Mouse (Mus musculus) forelimb bud, embryonic 11.5 days (tissue): ENCODE results near the gene Mrpl20.

Source experiments
- DNase-seq: peaks from one replicate; pipeline ENCODE4 v3.0.0-alpha.2; 2012; ENCODE audit warnings: low read depth, low spot score

Gene Mrpl20

DNA sequence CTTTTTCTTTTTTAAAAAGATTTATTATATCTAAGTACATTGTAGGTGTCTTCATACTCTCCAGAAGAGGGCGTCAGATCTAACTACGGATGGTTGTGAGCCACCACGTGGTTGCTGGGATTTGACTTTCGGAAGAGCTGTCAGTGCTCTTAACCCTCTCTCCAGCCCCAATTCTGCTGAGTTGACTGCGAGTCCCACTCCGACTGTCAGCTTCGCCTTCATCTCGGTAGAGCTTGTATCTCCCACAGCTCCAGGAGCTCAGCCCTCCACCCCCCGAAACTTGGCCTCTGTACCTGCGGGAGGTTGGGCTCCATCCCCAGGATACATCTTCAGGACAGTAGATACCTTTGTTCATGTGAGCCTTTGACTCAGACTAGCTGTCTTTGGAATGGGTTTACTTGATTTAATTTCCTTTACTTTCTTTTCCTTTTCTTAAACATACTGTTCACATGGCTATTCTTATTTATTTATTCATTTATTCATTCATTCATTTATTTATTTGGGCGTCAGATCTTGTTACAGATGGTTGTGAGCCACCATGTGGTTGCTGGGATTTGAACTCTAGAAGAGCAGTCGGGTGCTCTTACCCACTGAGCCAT is at the start of gene Mrpl20:
Gene Mrpl20, plus strand, starts transcription at position 138 of the 599 bp plus-strand sequence.
- DNase-seq, result no peak

DNA sequence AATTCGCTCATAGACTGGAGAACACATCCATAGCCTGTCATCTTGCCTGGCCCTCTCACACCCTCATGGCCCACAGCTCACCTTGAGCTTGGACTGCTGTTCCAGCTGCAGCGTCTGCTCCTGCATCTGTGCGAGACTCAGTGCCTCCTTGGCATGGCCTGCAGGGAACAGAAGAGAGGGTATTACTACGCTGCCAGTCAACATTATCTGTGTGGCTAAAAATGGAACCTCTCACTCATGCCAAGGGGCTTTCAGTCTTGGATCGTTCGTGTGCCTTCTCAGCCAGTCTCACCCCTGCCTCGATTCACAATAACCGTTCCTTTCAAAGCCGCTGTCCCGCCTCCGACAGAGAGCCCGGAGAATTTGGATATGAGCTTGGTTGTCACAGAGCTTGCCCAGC is 45.7 kb upstream of the Mrpl20 start:
- DNase-seq, result no peak

DNA sequence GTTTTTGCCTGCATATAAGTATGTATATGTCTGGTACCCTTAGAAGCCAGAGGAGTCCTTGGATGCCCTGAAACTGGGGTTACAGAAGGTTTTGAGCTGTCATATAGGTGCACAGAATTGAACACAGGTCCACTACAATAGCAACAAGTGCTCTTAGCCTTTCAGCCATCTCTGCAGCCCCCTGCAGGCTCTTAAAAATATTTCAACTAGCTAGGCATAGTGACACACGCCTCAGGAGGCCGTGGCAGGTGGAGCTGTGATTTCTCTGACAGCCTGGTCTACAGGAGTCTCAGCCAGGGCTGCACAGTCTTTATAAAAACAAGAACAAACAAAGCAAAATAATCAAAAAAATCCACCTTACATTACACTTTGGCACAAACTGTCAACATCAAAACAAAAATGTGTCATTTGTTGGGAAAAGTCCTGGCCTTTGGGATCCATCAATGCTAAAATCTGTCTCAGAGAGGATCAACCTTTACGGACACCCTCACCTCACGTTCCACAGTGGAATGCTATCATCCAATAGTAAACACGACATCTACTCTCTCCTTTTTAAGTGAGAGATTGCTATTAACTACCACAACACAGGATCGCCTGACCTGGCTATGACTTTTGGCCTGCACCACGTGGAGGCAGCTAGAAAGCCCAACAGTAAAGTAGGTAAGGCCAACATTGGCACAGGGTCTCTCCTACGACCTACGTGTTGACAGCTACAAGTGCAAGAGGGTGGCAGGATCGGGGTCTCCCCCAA is 42.6 kb upstream of the Mrpl20 start:
- DNase-seq, result peak; percentile 25

DNA sequence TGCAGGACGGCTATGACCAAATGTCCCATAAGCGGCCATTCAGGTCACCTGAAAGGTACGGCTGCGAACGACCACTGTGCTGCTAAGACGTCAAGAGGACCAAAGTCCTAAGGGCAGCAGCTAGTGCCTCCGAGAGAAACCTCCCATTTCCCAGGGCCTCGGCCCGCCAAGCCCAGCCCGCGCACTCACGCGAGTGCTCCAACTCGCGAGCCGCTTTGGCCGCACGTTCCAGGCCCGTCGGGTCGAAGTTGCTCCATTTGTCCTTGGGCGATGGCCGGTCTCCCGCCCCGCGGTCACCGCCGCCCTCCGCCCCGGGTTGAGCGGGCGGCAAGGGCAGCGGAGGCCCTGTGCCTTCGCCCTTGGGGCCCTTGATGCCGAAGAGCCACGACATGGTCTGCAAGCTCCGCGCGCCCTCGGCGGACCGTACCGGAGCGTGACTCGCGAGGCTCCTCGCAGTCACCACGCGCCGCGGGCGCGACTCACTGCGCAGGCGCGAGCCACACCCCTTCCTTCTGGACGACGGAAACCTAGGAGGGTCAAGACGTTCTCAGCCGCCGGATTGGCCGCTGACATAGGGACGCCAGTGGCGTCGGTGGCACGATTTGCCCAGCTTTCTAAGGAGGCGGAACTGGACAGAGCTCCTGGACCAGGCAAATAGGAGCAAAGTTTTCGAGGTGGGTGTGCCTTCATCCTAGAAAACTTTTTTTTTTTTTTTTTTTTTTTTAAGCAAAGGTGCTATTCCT is 41.9 kb upstream of the Mrpl20 start, which contains the start of gene Atad3a:
Gene Atad3a, minus strand, starts transcription at position 481 of the 743 bp plus-strand sequence.
- peak; percentile 99 for DNase-seq

DNA sequence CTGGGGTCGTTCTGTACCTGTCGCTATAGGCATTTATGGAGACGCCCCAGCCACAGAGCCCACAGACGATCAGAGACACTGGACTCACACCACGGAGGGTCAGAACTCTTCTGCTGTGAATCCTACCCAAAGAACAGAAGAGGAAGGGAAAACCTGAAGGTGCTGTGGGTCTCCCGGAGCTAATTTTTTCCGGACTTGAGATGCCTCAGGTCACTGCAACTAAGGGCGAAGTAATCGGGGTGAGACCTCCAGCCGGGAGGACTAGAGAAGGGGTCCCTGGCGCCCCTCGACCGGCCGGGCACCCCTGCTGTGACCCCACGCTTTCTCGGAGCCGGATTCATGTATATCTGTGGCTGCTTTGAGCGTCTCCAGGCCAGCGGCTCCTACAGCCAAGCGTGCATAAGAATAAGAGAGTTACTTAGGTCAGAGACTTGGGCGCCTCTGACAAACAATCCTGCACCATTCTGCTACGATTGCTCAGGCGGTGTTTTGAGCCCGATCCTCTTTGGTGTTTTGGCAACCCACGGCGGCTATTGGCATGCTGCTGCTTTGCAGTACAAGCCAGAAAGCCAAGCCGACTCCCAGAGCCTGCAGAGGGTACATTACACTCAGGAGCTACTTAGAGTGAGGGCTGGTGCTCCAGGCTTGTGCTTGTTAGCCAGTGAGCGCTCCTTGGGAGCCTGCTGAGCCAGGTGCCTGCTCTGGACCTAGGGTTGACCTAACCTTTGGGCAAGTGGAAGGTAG is 41.1 kb upstream of the Mrpl20 start:
- DNase-seq, result no peak

DNA sequence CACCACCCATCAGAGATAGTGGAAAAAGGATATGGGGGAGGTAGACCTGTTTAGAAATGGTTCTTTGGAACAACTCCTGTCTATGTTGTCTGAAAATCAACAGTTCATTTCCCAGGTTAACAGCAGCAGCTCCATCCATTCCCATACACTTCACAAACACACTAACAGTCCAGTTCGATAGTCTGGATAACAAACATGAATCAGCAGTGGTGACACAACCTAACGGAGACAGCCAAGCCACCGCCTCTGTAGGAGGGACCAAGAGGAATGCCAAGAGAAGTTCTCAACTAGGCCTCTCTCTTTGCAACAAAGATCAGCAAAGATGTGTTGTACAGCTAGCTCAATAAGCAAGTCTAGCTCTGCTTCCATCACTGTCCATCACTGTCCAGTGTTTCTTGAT is 40.3 kb upstream of the Mrpl20 start:
- no peak for DNase-seq

DNA sequence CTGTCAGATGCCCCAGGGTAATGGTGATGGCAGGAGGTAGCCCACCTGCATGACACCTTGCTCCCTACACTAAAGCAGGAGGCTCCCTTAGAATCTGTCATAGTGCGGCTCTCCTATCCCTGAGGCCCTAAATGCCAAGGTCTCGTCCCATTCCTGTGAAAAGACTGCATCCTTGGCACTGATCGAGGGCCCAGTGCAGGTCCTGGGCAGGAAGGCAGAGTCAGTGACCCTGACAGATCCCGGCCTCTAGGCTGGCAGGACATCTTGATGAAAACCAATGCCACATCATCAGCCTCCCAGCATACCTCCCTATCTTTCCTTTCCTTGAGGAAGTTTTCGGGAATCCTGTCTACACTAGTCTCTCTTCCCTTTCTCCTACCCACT is 33.2 kb upstream of the Mrpl20 start:
- DNase-seq, result no peak

DNA sequence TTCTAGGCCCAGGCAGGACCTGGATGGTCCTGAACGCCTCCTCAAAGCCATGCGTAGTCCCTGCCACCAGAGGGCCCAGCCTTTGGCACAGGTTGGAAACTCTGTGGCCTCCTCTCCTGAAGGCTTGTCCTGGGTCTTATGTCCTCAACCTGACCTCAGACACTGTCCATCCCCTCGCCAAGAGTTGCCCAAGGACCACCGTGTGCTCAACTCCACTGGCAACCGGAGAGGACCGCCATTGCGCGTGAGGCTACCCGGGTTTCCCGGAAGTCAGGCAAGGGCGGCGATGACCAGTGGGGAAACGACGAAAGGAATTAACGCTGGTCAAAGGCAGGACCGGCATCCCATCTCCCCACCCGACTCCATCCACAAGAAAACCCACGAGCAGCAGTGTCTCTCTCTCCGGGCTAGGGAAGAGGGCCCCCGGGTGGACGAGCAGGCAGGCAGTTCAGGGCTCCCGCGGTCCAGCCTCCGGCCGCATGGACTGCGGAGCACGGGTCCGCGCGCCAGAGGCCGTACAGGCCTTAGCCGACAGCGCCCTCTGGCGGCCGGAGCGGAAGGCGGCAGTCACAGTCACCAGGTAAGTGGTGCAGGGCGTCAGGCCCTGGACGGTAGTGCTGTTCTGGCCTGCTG is 32.7 kb upstream of the Mrpl20 start:
- DNase-seq, result peak; percentile 88

DNA sequence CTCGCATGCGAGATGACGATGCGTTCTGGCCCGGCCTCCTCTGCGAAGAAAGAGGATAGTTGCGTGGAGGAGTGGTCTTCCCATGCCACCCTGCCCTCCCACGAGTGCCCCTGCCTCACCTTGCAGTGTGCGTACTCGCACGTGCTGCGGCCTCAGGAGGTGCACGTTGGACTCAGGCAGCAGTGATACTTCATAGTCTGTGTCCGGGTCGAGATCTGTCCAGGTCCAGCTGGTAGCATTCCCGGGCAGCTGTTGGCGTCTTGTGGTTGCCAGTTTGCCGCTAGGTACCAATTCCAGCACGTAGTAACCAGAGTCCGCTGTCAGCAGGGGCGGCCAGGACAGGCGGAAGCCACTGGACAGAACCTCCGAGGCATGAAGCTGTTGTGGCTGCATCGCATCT is 32.1 kb upstream of the Mrpl20 start:
- DNase-seq, result no peak

DNA sequence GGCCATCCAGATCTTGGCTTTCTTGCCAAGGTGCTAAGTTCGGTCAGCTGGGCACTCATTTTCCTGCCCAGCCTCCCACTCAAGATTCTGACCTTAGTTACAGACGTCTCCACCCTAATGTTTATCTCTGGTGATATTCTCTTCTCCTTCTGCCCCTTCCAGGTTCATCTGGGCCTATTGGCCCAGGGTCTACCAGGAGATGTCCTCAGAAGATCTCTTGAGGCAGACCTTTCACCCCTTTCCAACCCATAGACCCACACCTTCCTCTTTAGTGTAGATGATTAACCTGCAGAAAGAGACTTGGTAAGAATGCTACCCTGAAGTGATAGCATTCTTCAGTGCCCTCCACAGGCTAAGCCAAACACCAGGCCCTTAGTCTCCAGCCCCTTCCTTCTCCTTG is 31.0 kb upstream of the Mrpl20 start:
- no peak for DNase-seq

DNA sequence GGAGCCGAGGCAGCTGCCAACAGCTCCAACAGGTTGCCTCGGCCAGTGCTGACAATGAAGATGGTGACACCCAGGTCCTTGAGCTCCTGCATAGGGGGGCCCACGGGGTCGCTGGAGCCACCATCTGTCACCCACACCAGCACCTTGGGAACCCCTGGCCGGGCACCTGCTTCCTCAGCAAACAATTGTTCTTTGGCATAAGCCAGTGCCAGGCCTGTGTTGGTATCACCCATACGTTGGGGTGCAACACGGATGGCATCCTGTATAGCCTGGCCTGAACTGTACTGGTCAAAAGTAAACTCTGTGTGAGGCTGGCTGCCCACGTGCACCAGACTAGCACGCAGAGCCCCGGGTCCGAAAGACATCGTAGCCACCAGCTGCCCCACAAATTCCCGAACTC is 29.9 kb upstream of the Mrpl20 start:
- no peak for DNase-seq

DNA sequence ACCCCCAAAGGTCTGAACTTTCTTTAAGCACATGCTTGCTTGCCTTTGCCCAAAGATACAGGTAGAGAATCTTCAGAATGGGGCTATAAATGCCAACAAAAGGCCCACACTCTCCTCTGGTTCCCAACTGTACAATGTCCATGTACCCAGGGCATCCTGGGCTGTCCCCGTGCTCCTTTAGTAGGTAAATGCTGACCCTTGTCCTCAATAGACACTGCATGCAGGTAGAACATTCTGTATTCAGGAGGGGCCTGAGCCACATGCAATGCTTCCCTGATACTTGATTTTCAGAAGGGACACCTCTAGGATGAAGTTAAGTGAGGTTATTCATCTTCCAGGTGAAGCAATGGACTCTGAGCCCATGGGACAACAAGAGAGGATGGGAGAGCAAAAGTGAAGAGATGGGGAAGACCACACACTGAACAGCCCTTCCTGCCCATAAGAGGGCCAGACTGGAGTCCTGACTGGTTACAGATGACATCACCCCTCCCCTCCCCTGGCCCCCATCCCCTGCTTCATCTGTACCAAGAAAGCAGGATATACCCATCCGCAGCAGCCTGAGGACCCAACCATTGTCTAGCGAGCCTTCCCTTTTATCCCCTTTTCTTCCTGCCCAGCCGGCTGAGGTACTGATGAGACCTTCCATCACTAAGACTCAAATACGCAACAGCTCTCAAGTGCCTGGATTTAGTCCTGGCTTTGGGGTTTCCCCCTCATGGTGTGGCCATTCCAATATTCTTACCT is 29.2 kb upstream of the Mrpl20 start:
- no peak for DNase-seq

DNA sequence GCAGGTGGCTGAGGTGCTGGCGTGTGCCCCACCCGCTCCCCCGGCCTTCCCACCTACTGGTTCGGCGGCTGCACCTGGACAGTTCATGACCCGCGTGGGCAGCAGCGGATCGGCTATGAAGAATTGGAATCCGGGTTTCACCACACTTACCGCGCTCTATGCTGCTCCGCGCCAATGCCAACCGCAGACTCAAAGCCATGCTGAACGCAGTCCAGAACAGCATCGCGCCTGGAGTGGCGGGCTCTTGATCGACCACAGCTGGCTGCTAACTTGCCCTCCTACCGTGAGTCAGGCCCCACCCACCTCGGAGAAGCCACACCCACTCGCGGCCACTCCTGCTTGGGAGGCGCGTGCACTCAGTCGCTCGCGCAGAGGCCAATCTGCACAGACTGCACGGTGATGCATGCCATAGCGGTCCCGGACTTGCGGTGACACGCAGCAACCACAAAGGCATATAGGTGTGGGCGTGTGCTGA is 28.4 kb upstream of the Mrpl20 start, which contains the start of gene Vwa1:
Gene Vwa1, minus strand, starts transcription at position 419 of the 475 bp plus-strand sequence.
- DNase-seq, result peak; percentile 85

DNA sequence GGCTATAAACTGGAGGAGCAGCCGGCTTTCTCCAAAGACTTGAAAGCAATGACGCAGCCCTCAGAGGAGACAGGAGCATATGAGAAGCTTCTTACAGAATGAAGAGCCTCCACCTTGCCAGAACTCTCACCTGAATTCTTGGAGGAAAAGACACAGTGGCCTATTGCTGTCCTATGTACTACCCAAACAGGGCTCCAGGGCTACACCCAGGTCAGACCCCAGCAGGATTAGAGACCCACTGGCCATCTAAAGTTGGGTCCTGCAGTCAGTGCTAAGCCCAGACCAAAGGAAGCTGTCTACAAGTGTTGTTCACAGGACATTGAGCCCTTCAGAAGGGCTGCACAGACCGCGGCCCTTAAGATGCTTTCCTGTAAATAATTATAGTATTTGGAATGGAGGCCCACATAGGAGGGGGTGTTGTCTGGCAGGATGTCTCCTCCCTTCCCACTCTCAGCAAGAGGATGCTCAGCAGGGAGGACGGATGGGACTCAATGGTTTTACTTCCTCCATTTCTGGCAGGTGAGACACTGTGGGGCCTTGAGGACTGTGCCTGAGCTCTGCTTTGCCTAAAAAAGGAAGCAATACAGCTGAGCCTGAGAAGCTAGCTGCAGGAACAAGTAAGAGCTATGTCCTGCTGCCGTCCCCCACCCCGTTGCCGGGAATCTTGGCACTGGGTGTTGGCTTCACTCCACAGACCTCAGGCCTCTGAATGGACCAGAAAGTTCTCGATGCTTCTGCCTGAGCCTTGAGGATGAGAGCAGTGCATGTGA is 27.5 kb upstream of the Mrpl20 start:
- DNase-seq, result no peak

DNA sequence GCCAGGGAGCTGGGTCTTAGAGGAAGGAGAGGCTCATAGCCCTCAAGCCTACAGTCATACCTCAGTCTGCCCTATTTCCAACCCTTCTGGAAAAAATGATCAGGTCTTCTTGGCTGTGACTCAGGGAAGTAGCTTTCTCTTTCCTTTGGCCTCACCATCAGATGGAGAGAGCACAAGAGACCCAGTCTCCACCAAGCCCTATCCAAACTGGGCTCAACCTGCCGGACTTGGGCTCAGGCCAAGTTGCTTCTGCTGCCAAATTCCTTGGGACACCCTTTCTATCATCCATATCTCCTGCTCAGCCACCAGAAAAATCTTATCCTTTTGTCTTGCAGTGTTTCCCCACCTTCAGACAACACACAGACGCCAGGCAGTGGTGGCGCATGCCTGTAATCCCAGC is 26.8 kb upstream of the Mrpl20 start:
- no peak for DNase-seq

DNA sequence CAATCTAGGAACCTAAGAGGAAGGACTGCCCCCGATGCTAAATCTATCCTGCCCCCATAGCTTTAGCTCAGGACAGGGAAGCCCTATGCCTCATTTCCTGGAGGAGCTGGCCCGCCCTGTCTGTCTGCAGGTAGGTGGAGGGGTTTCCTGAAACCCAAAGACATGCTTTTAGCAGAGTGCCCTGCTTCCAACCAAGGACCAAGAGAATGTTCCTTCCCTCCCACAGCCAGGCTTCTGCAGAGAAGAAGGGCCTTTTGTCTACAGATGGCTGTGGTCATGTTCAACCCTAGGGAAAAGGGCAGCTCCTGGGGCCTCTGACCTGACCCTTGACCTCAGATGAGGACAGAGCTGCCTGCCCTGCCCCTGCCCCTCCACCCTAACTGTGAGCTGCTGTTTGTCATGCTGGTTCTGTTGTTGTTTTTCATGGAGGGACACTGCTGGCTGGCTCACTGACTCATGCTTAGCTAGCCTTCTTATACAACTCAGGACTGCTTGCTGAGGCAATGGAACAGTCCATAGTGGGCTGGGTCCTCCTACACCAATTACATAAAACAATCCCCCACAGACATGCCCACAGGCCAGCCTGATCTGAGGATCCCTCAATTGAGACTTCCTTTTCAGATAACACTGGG is 25.9 kb upstream of the Mrpl20 start:
- no peak for DNase-seq

DNA sequence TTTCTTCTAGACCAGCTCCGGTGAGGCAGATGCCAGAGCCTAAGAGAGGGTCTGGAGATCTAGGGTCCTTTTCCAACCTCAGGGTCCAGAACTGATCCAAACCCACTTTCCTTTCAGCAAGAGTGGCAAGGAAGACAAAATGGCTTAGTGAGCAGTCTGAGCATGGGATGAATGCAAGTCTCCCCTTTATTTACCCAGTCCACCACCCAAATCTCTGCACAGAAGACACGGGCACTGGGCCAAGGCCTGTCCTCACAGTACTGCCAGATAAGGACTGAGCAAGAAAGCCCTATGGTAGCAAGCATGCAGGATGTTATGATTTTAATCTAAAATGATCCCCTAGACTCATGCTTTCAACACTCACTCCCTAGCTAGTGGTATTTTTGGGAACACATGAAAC is 24.9 kb upstream of the Mrpl20 start:
- no peak for DNase-seq

DNA sequence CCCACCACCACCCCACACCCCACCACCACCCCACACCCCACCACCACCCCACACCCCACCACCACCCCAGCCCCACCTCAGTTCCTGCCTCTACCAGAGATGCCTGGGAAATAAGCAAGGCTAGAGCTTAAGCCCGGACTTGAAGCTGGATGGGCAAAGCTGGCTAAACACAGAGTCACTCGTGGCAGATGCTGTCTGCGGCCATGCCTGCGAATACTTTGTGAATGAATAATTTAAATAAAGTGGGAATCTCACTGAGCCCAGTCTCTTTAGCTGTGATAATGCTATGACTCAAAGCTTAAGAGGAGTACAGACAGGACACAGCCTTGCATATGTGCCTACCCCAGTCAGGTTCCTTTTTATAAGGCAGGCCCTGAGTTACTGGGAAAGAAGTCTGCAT is 23.2 kb upstream of the Mrpl20 start:
- DNase-seq, result no peak

DNA sequence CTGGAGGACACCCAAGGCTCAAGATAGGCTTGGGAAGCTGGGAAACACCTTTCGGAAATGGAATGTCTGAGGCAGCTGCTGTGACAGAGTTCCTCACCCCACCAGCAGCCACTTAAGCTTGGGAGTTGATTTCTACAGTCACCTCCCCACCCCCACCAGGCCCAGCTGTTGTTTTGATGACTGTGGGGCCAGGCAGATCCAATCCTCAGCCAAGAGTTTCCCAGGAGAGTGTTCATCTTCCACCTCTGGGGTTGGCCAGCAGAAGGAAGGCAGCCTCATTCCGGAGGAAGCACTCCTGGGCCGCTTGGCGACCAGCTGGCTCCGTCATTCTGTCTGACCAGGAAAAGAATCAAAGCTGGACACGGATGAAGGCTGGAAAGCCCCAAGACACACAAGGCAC is 21.8 kb upstream of the Mrpl20 start:
- DNase-seq, result peak; percentile 45
